Mouse (Mus musculus) embryo, embryonic 9.5 days (tissue): ENCODE measurements at regions not wholly inside any gene's neighbourhood (a gene's known extent, or its start where the extent isn't known, plus 50 kb on each side); places are given as distances from the start of the nearest gene placed in this dataset.

Experiments used
- DNase-seq: peaks from one replicate; pipeline ENCODE4 v3.0.0-alpha.2; 2017; ENCODE audit errors: extremely low spot score

GRCm38 (mm10) chr15:8903651-8904050, 64.1 kb upstream of the Ranbp3l start:
- no peak for DNase-seq

GRCm38 (mm10) chr15:8897487-8898158, 70.1 kb upstream of the Ranbp3l start:
- DNase-seq: no peak

GRCm38 (mm10) chr15:8896856-8897255, 70.9 kb upstream of the Ranbp3l start:
- DNase-seq: no peak

- no peak for DNase-seq
Measured at GRCm38 (mm10) chr15:8896391-8896790, 71.4 kb upstream of the Ranbp3l start.

GRCm38 (mm10) chr15:8885585-8885984, 82.2 kb upstream of the Ranbp3l start:
- DNase-seq: no peak

- peak; percentile 23 for DNase-seq
Measured at GRCm38 (mm10) chr15:8884608-8885467, 82.9 kb upstream of the Ranbp3l start.

GRCm38 (mm10) chr15:8882880-8883539, 84.7 kb upstream of the Ranbp3l start:
- DNase-seq: no peak

- DNase-seq: no peak
Measured at GRCm38 (mm10) chr15:8874884-8875493, 92.8 kb upstream of the Ranbp3l start.

- no peak for DNase-seq
Measured at GRCm38 (mm10) chr15:8868021-8868420, 99.7 kb upstream of the Ranbp3l start.

- DNase-seq: no peak
Measured at GRCm38 (mm10) chr15:8867160-8867891, 100.4 kb upstream of the Ranbp3l start.

GRCm38 (mm10) chr15:8865089-8865933, 102.4 kb upstream of the Ranbp3l start:
- no peak for DNase-seq

GRCm38 (mm10) chr15:8856419-8857084, 111.2 kb upstream of the Ranbp3l start:
- DNase-seq: no peak

GRCm38 (mm10) chr15:8855511-8855910, 112.2 kb upstream of the Ranbp3l start:
- DNase-seq: no peak

- DNase-seq: no peak
Measured at GRCm38 (mm10) chr15:8854336-8854735, 113.4 kb upstream of the Ranbp3l start.

- DNase-seq: no peak
Measured at GRCm38 (mm10) chr15:8850996-8851395, 116.8 kb upstream of the Ranbp3l start.

- no peak for DNase-seq
Measured at GRCm38 (mm10) chr15:8849413-8849812, 118.3 kb upstream of the Ranbp3l start.

GRCm38 (mm10) chr15:8842129-8842528, 125.6 kb upstream of the Ranbp3l start:
- peak; percentile 27 for DNase-seq

GRCm38 (mm10) chr15:8839462-8839861, 128.3 kb upstream of the Ranbp3l start:
- no peak for DNase-seq

GRCm38 (mm10) chr15:8834151-8834550, 123.6 kb upstream of the Slc1a3 start:
- no peak for DNase-seq

GRCm38 (mm10) chr15:8832970-8833369, 122.4 kb upstream of the Slc1a3 start:
- no peak for DNase-seq
